Mouse (Mus musculus): Measurements from ENCODE around the gene Grap.

The Grap gene

GRCm38 (mm10) chr11:61656148-61656850, 3.2 kb downstream of the Grap start:
- no peak for DNase-seq (ENCODE audit: low read depth, low spot score)

GRCm38 (mm10) chr11:61657432-61657831, 4.4 kb downstream of the Grap start:
- DNase-seq (ENCODE audit: low read depth, low spot score): no peak

- DNase-seq (ENCODE audit: low read depth, low spot score): no peak
Measured at GRCm38 (mm10) chr11:61658360-61658922, 5.4 kb downstream of the Grap start.

GRCm38 (mm10) chr11:61659011-61659858, 6.2 kb downstream of the Grap start:
- no peak for DNase-seq (ENCODE audit: low read depth, low spot score)

GRCm38 (mm10) chr11:61660001-61660400, 6.9 kb downstream of the Grap start:
- no peak for DNase-seq (ENCODE audit: low read depth, low spot score)

- DNase-seq (ENCODE audit: low read depth, low spot score): no peak
Measured at GRCm38 (mm10) chr11:61660806-61661392, 7.8 kb downstream of the Grap start.

- no peak for DNase-seq (ENCODE audit: low read depth, low spot score)
Measured at GRCm38 (mm10) chr11:61662189-61662588, 9.1 kb downstream of the Grap start.

GRCm38 (mm10) chr11:61665401-61665800, 12.3 kb downstream of the Grap start:
- no peak for DNase-seq (ENCODE audit: low read depth, low spot score)

- DNase-seq (ENCODE audit: low read depth, low spot score): no peak
Measured at GRCm38 (mm10) chr11:61665991-61666799, 13.1 kb downstream of the Grap start.

- DNase-seq (ENCODE audit: low read depth, low spot score): no peak
Measured at GRCm38 (mm10) chr11:61667248-61667647, 14.2 kb downstream of the Grap start.

- DNase-seq (ENCODE audit: low read depth, low spot score): no peak
Measured at GRCm38 (mm10) chr11:61667782-61668181, 14.7 kb downstream of the Grap start.

GRCm38 (mm10) chr11:61669492-61670490, 16.7 kb downstream of the Grap start:
- no peak for DNase-seq (ENCODE audit: low read depth, low spot score)

- DNase-seq (ENCODE audit: low read depth, low spot score): no peak
Measured at GRCm38 (mm10) chr11:61671781-61672383, 18.8 kb downstream of the Grap start.

GRCm38 (mm10) chr11:61673686-61674085, 20.6 kb downstream of the Grap start:
- DNase-seq (ENCODE audit: low read depth, low spot score): no peak

- no peak for DNase-seq (ENCODE audit: low read depth, low spot score)
Measured at GRCm38 (mm10) chr11:61674151-61674838, 21.2 kb downstream of the Grap start.

GRCm38 (mm10) chr11:61674839-61675159, 21.7 kb downstream of the Grap start:
- no peak for DNase-seq (ENCODE audit: low read depth, low spot score)

GRCm38 (mm10) chr11:61675332-61675731, 22.3 kb downstream of the Grap start:
- no peak for DNase-seq (ENCODE audit: low read depth, low spot score)

GRCm38 (mm10) chr11:61676216-61676854, 23.3 kb downstream of the Grap start:
- no peak for DNase-seq (ENCODE audit: low read depth, low spot score)

GRCm38 (mm10) chr11:61677709-61678108, 24.6 kb downstream of the Grap start:
- DNase-seq (ENCODE audit: low read depth, low spot score): no peak

Data from c-Kit-negative CD71-positive TER-119-positive erythroid progenitor cells, embryonic 14.5 days (primary cell).